Mouse (Mus musculus) stomach, embryonic 14.5 days (tissue): Measurements from ENCODE around the gene Tmem38b. TPM values are rescaled to one million over a fixed set of nuclear protein-coding genes. Genes with fewer than 3 reads are reported as not detected.

Source experiments
- ATAC-seq: fragments of 200-750 bp; cut with Nextera tagmentation; 2 replicates; pipeline ENCODE4 v1.8.0; 2017; ENCODE audit warnings: low read depth, moderate TSS enrichment; ENCODE audit not compliant: insufficient number of reproducible peaks, insufficient read depth, low FRiP score
- H3K27ac ChIP-seq: fragments of 300-500 bp; sonication (generic); 2 replicates; pipeline ENCODE4 v1.5.1; 2014; ENCODE audit warnings: mild to moderate bottlenecking, low read length, moderate library complexity, mixed read lengths
- H3K27me3 ChIP-seq: fragments of 300-500 bp; sonication (generic); 2 replicates; pipeline ENCODE4 v1.6.1; 2014; ENCODE audit warnings: low read length, control low read depth, mixed read lengths; ENCODE audit not compliant: control insufficient read depth, insufficient read depth
- H3K36me3 ChIP-seq: fragments of 300-500 bp; sonication (generic); 2 replicates; pipeline ENCODE4 v1.6.1; 2014; ENCODE audit warnings: mild to moderate bottlenecking, control low read depth, low read length, moderate library complexity, mixed read lengths; ENCODE audit not compliant: control insufficient read depth, insufficient read depth
- H3K4me1 ChIP-seq: fragments of 300-500 bp; sonication (generic); 2 replicates; pipeline ENCODE4 v1.6.1; 2014; ENCODE audit warnings: low read length, control low read depth, mixed read lengths; ENCODE audit not compliant: control insufficient read depth, insufficient read depth
- H3K4me2 ChIP-seq: fragments of 300-500 bp; sonication (generic); replicated peaks from 2 replicates; pipeline ENCODE4 v1.6.1; 2014; ENCODE audit warnings: low read depth, low read length, control low read depth
- H3K4me3 ChIP-seq: fragments of 300-500 bp; sonication (generic); 2 replicates; pipeline ENCODE4 v1.5.1; 2014; ENCODE audit warnings: low read depth, low read length, control low read depth
- H3K9ac ChIP-seq: fragments of 300-500 bp; sonication (generic); replicated peaks from 2 replicates; pipeline ENCODE4 v1.6.1; 2014; ENCODE audit warnings: low read depth, mild to moderate bottlenecking, control low read depth, low read length, moderate library complexity, mixed read lengths
- H3K9me3 ChIP-seq: fragments of 300-500 bp; sonication (generic); 2 replicates; pipeline ENCODE4 v1.6.1; 2016; ENCODE audit warnings: low read depth, low read length, control low read depth; ENCODE audit not compliant: control insufficient read depth
- WGBS: fragments of 180-500 bp; shearing (Covaris S2); extraction: QIAGEN DNeasy Blood & Tissue Kit; methylation state at CpG from one replicate; pipeline ENCODE4 v1.1.7; 2014; 5-methylcytosine and 5-hydroxymethylcytosine counted together
- polyA plus RNA-seq: library from polyadenylated mRNA; unstranded; fragments of >200 nt; fragmentation: Nextera tagmentation; extraction: Ambion mirVana; gene quantifications from 2 replicates; pipeline ENCODE4 v1.2.1, GENCODE M21; 2014

Tmem38b gene
- polyA plus RNA-seq, 1 experiment from 2014 or later, result 8.6 TPM

DNA sequence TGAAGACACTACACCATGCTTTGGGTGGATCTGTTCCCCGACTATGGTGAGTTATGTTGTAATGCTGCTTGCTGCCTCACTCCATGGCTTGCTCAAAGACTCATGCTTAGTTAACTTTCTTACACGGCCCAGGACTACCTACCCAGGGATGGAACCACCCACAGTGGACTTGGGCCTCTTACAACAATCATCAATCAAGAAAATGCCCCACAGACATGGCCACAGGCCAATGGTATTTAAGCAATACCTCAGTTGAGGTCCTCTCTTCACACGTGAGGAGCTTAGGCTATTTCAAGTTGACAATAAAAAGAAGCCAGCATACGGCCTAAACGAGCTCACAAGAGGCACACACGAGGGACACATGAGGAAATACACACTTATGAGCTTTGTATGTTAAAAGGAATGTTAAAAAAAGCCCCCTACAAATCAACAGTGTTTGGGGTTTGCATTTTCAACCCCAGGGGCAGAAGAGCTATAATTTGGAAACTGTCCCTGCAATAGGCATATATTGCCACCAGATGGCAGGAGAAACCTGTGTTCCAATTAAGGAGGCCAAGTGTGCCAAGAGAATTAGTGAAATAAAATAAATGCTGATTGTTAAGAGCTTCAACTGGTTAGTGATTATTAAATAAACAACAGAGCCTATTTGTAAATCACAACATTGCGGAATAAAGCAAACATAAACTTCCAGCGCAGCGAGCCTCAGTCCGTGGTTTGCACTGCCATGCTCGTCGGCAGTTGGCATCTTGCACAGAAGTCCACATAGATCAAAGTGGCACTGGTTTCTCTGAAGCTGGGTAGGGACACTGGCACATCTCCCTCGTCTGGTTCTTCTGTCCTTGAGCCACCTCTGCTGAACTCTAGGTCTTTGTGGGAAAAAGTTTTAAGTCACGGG lies 58.8 kb downstream of the Tmem38b start:
- ATAC-seq, result no peak
- H3K9me3 ChIP-seq, result no peaks in the 10 kb centered on the region
- WGBS, result 66% methylated on average over 14 of the region's 14 CpGs
- H3K9ac ChIP-seq, result no peak overlapping the region
- H3K4me2 ChIP-seq, result no peak overlapping the region
- no peaks in the 10 kb centered on the region for H3K27me3 ChIP-seq
- no peaks in the 10 kb centered on the region for H3K4me1 ChIP-seq
- H3K27ac ChIP-seq, result no peak overlapping the region
- no peaks in the 10 kb centered on the region for H3K36me3 ChIP-seq
- no peak overlapping the region for H3K4me3 ChIP-seq

DNA sequence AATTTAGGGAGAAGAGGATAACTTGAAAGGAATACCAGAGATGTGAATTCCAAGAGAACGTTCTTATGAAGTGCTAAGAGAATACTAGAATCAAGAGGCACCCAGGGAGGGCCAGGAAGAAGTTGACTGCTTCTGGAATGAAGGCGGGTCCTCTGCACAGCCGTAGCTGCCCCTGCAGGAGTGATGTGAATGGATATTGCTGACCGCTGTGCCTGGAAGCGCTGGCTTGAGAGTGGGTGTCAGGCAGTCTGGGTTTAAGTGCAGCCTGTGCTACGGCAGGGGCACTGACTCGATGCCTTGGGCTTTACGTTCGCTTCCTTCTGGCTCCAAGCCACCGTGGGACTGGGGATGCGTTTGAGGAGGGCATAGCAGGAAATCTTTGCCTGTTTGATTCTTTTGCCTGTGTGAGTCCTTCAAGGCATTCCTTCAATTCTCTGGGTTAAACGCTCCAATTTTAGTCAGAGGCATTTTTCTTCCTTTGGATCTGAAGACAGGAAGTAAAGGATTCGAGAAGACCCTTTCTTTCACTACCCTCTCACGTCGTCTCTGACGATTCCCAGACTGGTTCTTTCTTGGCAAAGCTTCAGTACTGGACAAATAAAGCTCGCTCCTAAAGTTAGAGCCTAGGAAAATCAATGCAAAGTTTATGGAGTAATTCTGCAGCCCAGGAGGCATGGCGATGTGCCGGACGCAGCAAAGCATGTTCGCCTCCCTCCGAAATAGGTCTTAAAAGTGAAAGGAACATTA lies 60.7 kb downstream of the Tmem38b start:
- ATAC-seq, result peak; percentile 56; the same call in 1 of the 2 replicates
- H3K9ac ChIP-seq, result no peak overlapping the region
- H3K4me2 ChIP-seq, result peak overlapping the region; percentile 37
- WGBS, result 24% methylated on average over 22 of the region's 22 CpGs
- H3K9me3 ChIP-seq, result no peaks in the 10 kb centered on the region
- H3K36me3 ChIP-seq, result no peaks in the 10 kb centered on the region
- peak overlapping the region; percentile 4; the same call in 1 of the 2 replicates for H3K4me3 ChIP-seq
- H3K27me3 ChIP-seq, result no peaks in the 10 kb centered on the region
- no peaks in the 10 kb centered on the region for H3K4me1 ChIP-seq
- H3K27ac ChIP-seq, result peak overlapping the region; percentile 53

DNA sequence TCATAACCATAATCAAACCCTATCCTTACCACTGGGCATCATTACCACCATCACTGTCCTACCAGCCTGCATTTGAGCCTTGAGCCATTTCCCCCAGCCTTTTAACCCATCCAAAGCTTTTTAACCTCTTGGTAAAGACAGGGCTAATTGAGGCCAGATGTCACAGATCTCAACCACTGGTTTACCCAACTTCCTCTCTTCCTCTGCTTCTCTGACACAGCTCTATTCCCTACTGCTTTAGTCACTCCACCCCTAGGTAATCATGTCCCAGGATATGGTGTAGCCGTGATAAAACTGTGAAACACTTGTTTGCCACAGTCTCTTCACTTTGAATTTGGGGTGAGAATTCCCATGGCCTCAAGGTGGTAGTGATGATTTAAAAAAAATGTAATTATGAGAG lies 69.5 kb downstream of the Tmem38b start:
- Histone ChIP-seq H3K27ac (no peak overlapping the region), H3K4me2 (no peak overlapping the region), H3K27me3 (no peaks in the 10 kb centered on the region), H3K4me3 (no peak overlapping the region), H3K36me3 (no peaks in the 10 kb centered on the region), H3K9me3 (no peaks in the 10 kb centered on the region), H3K4me1 (no peaks in the 10 kb centered on the region), H3K9ac (no peak overlapping the region)
- no peak for ATAC-seq
- WGBS, result 81% methylated on average over 1 of the region's 1 CpGs

DNA sequence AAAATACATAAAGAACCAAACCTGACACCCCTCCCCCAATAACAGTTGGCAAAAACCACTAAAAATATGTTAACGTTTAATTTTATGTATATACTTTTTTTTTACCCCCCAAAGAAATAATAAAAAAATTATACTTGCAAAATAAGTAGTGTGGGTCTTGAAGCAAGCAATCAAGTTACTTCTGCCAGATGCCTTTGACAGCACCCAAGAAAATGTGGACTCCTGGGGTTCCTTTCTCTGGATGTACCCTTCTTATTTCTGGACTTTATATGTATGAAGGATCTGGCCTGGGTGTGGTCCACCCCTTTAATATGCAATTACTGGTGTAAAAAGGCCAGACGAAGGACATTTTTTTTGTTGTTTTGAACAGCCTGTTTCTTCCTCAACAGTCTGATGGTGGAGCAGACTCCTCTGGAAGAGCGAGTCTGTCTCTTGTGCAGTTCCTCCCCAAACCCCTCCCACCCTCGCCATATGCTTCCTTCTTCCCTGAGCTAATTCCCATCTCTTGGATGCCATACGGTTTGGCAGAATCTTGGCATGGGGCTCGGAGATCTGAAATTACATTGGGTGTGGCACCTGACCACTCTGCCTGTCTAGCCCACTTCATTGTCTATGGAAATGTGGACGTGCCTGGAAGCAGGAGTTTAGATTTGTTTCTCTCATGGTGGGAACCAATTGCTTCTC lies 70.4 kb downstream of the Tmem38b start:
- no peak for ATAC-seq
- no peak overlapping the region for H3K27ac ChIP-seq
- 75% methylated on average over 7 of the region's 7 CpGs for WGBS

DNA sequence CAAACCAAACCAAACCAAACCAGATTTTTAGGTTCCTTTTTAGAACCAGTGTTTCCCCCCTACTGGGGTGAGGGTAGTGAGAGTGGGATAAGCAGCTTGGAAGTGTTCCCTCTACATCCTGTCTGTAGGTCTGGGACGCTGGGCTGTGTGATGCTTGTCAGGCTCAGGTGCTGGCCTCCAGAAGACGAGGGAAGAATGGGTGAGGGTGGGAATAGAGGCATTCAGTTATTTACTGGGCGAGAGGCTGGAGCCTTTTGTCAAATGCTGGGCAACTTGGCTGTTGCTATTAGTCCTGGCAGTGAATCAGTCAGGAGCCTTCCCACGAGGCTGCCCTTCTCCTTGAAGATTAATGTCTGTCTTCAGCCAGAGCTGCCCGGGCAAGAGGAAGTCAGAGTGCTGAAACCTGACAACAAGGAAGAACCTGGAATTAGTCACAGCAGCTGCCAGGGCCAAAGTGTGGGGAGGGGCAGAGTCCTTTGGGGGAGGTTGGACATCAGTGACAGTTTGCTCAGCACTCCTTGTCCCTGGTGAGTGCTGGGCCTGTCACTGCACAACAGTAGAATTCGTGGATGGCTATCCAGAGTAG lies 74.6 kb downstream of the Tmem38b start:
- Histone ChIP-seq H3K9me3 (no peaks in the 10 kb centered on the region), H3K4me2 (no peak overlapping the region), H3K4me3 (no peak overlapping the region), H3K4me1 (no peaks in the 10 kb centered on the region), H3K36me3 (no peaks in the 10 kb centered on the region), H3K9ac (no peak overlapping the region), H3K27ac (no peak overlapping the region), H3K27me3 (no peaks in the 10 kb centered on the region)
- 19% methylated on average over 6 of the region's 6 CpGs for WGBS
- no peak for ATAC-seq

More for the DNA sequence above, 70.4 kb downstream of the Tmem38b start:
- Histone ChIP-seq H3K27me3 (no peaks in the 10 kb centered on the region), H3K4me3 (no peak overlapping the region), H3K9ac (no peak overlapping the region), H3K4me1 (no peaks in the 10 kb centered on the region), H3K4me2 (no peak overlapping the region), H3K36me3 (no peaks in the 10 kb centered on the region), H3K9me3 (no peaks in the 10 kb centered on the region)

DNA sequence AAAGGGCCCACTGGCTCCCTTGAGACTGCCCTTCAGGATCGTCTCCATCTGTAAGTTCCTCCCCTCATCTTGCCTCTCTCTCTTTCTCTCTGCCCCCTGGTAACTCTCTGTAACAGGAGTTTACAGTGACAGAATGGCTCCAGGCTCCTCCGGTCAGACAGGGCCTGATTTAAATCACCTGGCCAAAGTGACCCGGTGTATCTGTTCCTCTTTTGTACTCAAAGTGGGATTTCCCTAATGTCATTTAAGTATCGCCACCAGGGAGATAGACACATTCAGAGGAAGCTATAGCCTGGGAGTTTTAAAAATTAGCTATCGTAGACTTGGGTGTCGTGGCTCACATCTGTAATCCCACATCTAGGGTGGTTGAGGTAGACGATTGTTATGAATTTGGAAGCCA lies 78.5 kb downstream of the Tmem38b start:
- no peak overlapping the region for H3K4me2 ChIP-seq
- H3K27me3 ChIP-seq, result no peaks in the 10 kb centered on the region
- no peak overlapping the region for H3K27ac ChIP-seq
- WGBS, result 79% methylated on average over 7 of the region's 7 CpGs
- no peak for ATAC-seq
- H3K4me1 ChIP-seq, result no peaks in the 10 kb centered on the region
- no peak overlapping the region for H3K4me3 ChIP-seq
- no peak overlapping the region for H3K9ac ChIP-seq
- H3K36me3 ChIP-seq, result no peaks in the 10 kb centered on the region
- no peaks in the 10 kb centered on the region for H3K9me3 ChIP-seq

DNA sequence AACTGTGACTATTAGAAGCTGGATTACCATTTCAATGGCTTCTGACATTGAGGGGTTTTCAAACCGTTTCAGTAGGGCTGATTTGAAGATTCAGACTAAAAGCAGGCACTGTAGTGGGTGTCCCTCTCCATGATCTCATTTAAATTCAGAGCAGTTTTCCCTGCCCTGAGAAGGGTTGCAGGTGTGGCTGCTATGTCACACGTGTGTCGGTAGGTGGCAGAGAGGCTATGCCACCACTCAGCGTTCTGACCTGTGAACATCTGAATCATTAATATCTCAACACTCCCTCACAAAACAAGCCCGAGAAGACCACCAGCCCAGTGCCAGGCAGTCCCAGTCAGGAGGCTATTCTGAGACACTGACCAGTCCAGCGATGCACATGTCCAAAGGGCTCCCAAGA lies 79.7 kb downstream of the Tmem38b start:
- Histone ChIP-seq H3K27me3 (no peaks in the 10 kb centered on the region), H3K4me1 (no peaks in the 10 kb centered on the region), H3K27ac (no peak overlapping the region), H3K9ac (no peak overlapping the region), H3K4me3 (no peak overlapping the region), H3K9me3 (no peaks in the 10 kb centered on the region), H3K36me3 (no peaks in the 10 kb centered on the region), H3K4me2 (no peak overlapping the region)
- WGBS, result 42% methylated on average over 6 of the region's 6 CpGs
- ATAC-seq, result no peak

DNA sequence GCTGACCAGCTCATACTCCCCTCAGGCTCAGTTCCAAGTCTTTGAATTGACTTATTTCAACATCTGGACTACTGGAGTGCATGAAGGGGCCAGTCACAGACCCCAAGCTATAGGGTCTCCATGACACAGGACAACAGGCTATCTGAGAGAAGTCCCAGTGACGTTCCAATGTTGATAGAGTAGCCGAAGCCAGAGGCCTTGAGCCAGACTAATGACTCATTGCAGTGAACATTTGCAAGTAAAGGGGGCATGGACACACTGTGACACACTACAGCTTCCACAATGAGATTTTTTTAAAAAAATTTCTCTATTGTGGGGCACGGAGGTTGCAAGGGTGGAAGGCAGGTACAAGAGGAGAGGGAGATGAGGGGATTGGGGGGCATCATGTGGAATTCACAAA lies 81.2 kb downstream of the Tmem38b start:
- WGBS, result 86% methylated on average over 3 of the region's 3 CpGs
- no peak for ATAC-seq
- H3K4me2 ChIP-seq, result no peak overlapping the region
- no peak overlapping the region for H3K27ac ChIP-seq
- H3K27me3 ChIP-seq, result no peaks in the 10 kb centered on the region
- H3K4me1 ChIP-seq, result no peaks in the 10 kb centered on the region
- H3K9ac ChIP-seq, result no peak overlapping the region
- no peak overlapping the region for H3K4me3 ChIP-seq
- no peaks in the 10 kb centered on the region for H3K9me3 ChIP-seq
- no peaks in the 10 kb centered on the region for H3K36me3 ChIP-seq
